Mouse (Mus musculus) testis, adult 2 months (tissue): ENCODE data around the gene Cps1.

ENCODE experiments used
- CTCF ChIP-seq: fragments of 200-500 bp; IDR thresholded peaks from 2 replicates; pipeline ENCODE4 v1.5.1; 2012; ENCODE audit warnings: low read depth, mild to moderate bottlenecking, inconsistent platforms, low read length, moderate library complexity; ENCODE audit not compliant: control insufficient read depth, insufficient read depth, insufficient replicate concordance
- POLR2A ChIP-seq: fragments of 200-500 bp; IDR thresholded peaks from 2 replicates; pipeline ENCODE4 v1.6.1; 2012; ENCODE audit warnings: low read depth, mild to moderate bottlenecking, inconsistent platforms, low read length, moderate library complexity; ENCODE audit not compliant: control insufficient read depth

GRCm38 (mm10) chr1:67238941-67239340 lies 116.1 kb downstream of the Cps1 start:
- TF ChIP-seq POLR2A (no peak), CTCF (no peak)
